Mouse (Mus musculus) stomach, embryonic 14.5 days (tissue): Measurements from ENCODE around the gene Nr2e1. TPM values are rescaled to one million over a fixed set of nuclear protein-coding genes. Genes with fewer than 3 reads are reported as not detected.

ENCODE experiments used
- ATAC-seq: fragments of 200-750 bp; cut with Nextera tagmentation; 2 replicates; pipeline ENCODE4 v1.8.0; 2017; ENCODE audit warnings: low read depth, moderate TSS enrichment; ENCODE audit not compliant: insufficient number of reproducible peaks, insufficient read depth, low FRiP score
- H3K27ac ChIP-seq: fragments of 300-500 bp; sonication (generic); 2 replicates; pipeline ENCODE4 v1.5.1; 2014; ENCODE audit warnings: mild to moderate bottlenecking, low read length, moderate library complexity, mixed read lengths
- H3K27me3 ChIP-seq: fragments of 300-500 bp; sonication (generic); 2 replicates; pipeline ENCODE4 v1.6.1; 2014; ENCODE audit warnings: low read length, control low read depth, mixed read lengths; ENCODE audit not compliant: control insufficient read depth, insufficient read depth
- H3K36me3 ChIP-seq: fragments of 300-500 bp; sonication (generic); 2 replicates; pipeline ENCODE4 v1.6.1; 2014; ENCODE audit warnings: mild to moderate bottlenecking, control low read depth, low read length, moderate library complexity, mixed read lengths; ENCODE audit not compliant: control insufficient read depth, insufficient read depth
- H3K4me1 ChIP-seq: fragments of 300-500 bp; sonication (generic); 2 replicates; pipeline ENCODE4 v1.6.1; 2014; ENCODE audit warnings: low read length, control low read depth, mixed read lengths; ENCODE audit not compliant: control insufficient read depth, insufficient read depth
- H3K4me2 ChIP-seq: fragments of 300-500 bp; sonication (generic); replicated peaks from 2 replicates; pipeline ENCODE4 v1.6.1; 2014; ENCODE audit warnings: low read depth, low read length, control low read depth
- H3K4me3 ChIP-seq: fragments of 300-500 bp; sonication (generic); 2 replicates; pipeline ENCODE4 v1.5.1; 2014; ENCODE audit warnings: low read depth, low read length, control low read depth
- H3K9ac ChIP-seq: fragments of 300-500 bp; sonication (generic); replicated peaks from 2 replicates; pipeline ENCODE4 v1.6.1; 2014; ENCODE audit warnings: low read depth, mild to moderate bottlenecking, control low read depth, low read length, moderate library complexity, mixed read lengths
- H3K9me3 ChIP-seq: fragments of 300-500 bp; sonication (generic); 2 replicates; pipeline ENCODE4 v1.6.1; 2016; ENCODE audit warnings: low read depth, low read length, control low read depth; ENCODE audit not compliant: control insufficient read depth
- WGBS: fragments of 180-500 bp; shearing (Covaris S2); extraction: QIAGEN DNeasy Blood & Tissue Kit; methylation state at CpG from one replicate; pipeline ENCODE4 v1.1.7; 2014; 5-methylcytosine and 5-hydroxymethylcytosine counted together
- polyA plus RNA-seq: library from polyadenylated mRNA; unstranded; fragments of >200 nt; fragmentation: Nextera tagmentation; extraction: Ambion mirVana; gene quantifications from 2 replicates; pipeline ENCODE4 v1.2.1, GENCODE M21; 2014

Nr2e1 gene
- polyA plus RNA-seq: not detected in 2 replicates

- peak within 1 kb of the TSS; percentile 9; the same call in 1 of the 2 replicates for H3K4me3 ChIP-seq
- H3K4me1 ChIP-seq: 0 out of 2 replicates have a peak, but pooled peaks cover 2% of the 10 kb centered on the region
- H3K36me3 ChIP-seq: no peaks in the 10 kb centered on the region
- peaks cover 80% of the 10 kb centered on the region for H3K27me3 ChIP-seq
- no peaks in the 10 kb centered on the region for H3K9me3 ChIP-seq
- under 1% methylated on average over 43 of the region's 43 CpGs for WGBS
- H3K27ac ChIP-seq: no peak within 1 kb of the TSS
- ATAC-seq: no peak
- H3K4me2 ChIP-seq: no peak within 1 kb of the TSS
- no peak within 1 kb of the TSS for H3K9ac ChIP-seq
Observed at GRCm38 (mm10) chr10:42583157-42583872, at the start of gene Nr2e1, which contains the start of gene Ostm1. Gene Nr2e1 (minus strand): TSS chr10:42583632. Gene Ostm1 (plus strand): TSS chr10:42583822.

- Histone ChIP-seq H3K4me2 (peak overlapping the region; percentile 34), H3K27me3 (peaks cover 79% of the 10 kb centered on the region), H3K27ac (no peak overlapping the region), H3K9ac (no peak overlapping the region), H3K36me3 (no peaks in the 10 kb centered on the region), H3K4me1 (peaks cover 8% of the 10 kb centered on the region; the same call in 1 of the 2 replicates), H3K9me3 (no peaks in the 10 kb centered on the region), H3K4me3 (peak overlapping the region; percentile 26)
- ATAC-seq: no peak
- WGBS: under 1% methylated on average over 39 of the region's 39 CpGs
Observed at GRCm38 (mm10) chr10:42632453-42633360, 49.3 kb upstream of the Nr2e1 start.

DNA sequence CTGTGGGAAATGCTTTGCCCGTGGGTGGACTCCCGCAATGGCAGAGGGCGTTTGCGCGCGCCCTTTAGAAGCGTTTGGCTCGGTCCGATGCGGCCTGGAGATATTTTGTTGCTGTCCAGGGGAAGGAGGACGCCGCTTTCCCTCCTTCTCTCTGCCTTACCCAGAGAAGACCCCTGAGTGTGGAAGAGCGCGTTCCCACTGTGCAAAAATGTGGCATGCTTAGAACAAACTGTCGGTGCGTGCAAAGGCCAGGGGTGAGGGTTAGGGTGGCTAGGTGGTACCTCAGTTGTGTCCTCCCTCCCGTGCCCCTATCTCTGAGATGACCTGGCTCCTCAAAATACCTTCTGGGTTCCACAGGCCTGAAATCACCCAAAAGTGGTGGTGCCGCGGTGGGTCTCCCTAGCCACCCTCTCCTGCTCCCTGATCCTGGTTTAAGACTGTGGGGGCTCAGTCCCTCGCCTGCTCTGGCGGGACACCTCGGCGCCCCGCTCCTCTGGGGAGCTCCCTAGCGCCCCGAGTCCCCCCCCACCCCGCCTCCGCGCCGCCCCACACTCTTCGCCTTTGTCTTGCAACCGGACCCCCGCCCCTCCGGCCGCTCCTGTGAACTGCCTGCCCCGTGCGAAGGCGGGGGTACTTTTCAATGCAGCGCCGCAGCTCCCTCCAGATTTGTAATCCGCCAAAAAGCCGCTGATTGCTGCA lies 48.5 kb upstream of the Nr2e1 start:
- H3K4me2 ChIP-seq: no peak overlapping the region
- 1% methylated on average over 42 of the region's 42 CpGs for WGBS
- H3K4me1 ChIP-seq: peaks cover 8% of the 10 kb centered on the region; the same call in 1 of the 2 replicates
- no peaks in the 10 kb centered on the region for H3K9me3 ChIP-seq
- ATAC-seq: no peak
- H3K4me3 ChIP-seq: peak overlapping the region; percentile 1; the same call in 1 of the 2 replicates
- no peaks in the 10 kb centered on the region for H3K36me3 ChIP-seq
- H3K27ac ChIP-seq: no peak overlapping the region
- H3K27me3 ChIP-seq: peaks cover 81% of the 10 kb centered on the region
- H3K9ac ChIP-seq: no peak overlapping the region

DNA sequence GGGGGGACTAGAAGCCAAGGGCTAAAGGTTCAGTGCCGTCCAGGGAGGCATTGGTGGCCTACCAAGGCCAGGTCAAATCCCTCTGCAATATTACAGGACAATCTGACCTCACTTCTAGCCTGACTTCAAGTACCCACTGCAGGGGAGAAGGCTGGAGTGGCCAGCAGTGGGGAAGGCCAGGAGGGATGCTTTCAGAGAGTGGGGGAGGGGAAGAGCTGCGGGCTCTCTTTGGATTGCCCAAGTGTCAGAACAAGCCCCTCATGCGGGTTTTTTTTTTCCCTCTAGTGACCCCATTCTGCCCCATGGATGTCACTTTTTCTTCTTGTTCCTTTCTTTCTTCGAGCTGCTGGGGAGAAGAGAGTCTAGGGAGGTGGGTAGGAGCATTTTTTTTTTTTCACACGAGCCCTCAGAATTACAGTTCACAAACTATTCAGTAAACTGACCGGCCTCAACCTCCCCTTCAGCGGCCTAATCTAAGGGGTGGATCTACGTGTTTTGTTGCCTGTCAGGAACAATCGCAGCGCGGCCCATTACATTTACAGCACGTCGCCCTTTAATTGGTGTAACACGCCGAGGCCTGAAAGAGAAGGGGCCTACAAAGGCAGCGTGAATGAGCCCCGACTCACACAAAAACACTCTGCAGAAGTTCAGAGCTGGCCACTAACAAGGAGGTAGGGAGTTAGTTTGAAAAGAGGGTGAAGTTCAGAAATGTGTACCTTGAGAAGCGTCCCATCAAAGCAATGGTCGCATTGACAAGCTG lies 47.3 kb upstream of the Nr2e1 start:
- WGBS: 4% methylated on average over 19 of the region's 19 CpGs
- no peak overlapping the region for H3K9ac ChIP-seq
- no peaks in the 10 kb centered on the region for H3K36me3 ChIP-seq

DNA sequence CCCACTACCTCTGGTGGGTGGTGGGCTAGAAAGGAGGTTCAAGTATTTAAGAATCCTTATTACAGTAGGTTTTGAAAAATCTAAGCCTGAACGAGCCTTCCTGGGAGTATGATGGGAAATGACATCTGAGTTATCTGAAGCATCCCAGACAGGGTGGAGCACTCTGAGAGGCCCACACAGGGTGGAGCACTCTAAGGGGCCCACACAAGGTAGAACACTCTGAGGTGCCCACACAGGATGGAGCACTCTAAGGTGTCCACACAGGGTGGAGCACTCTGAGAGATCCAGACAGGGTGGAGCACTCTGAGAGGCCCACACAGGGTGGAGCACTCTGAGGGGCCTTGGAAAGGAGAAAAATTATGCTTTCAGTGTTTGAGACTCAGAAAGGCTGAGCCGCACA lies 42.5 kb upstream of the Nr2e1 start:
- Histone ChIP-seq H3K9ac (no peak overlapping the region), H3K27ac (no peak overlapping the region), H3K4me1 (no peaks in the 10 kb centered on the region), H3K4me3 (no peak overlapping the region), H3K36me3 (no peaks in the 10 kb centered on the region), H3K9me3 (no peaks in the 10 kb centered on the region), H3K4me2 (no peak overlapping the region), H3K27me3 (peaks cover 37% of the 10 kb centered on the region)
- ATAC-seq: no peak
- 71% methylated on average over 2 of the region's 2 CpGs for WGBS

More for the DNA sequence above, 47.3 kb upstream of the Nr2e1 start:
- Histone ChIP-seq H3K4me2 (no peak overlapping the region), H3K27me3 (peaks cover 71% of the 10 kb centered on the region), H3K9me3 (no peaks in the 10 kb centered on the region), H3K4me1 (peaks cover 4% of the 10 kb centered on the region; the same call in 1 of the 2 replicates), H3K4me3 (no peak overlapping the region), H3K27ac (no peak overlapping the region)
- ATAC-seq: no peak

DNA sequence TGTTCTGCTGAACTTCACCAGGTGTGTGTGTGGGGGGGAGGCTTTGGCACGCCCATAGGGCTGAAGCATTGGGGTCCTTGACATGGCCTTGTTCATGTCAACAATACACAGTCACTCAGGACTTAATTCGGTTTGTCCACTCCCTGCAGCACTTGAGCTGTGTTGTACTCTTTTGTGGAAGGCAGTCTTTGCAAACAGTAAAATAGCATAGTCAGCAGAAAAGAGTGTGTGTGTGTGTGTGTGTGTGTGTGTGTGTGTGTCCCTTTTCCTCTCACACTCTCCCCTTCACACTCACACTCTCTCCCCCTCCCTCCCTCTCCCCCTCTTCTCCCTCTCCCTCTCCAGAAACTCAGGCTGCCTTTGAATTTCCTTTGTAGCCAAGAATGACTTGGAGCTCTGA lies 34.9 kb upstream of the Nr2e1 start:
- Histone ChIP-seq H3K4me2 (no peak overlapping the region), H3K27me3 (peaks cover 37% of the 10 kb centered on the region), H3K27ac (no peak overlapping the region), H3K4me3 (no peak overlapping the region), H3K9ac (no peak overlapping the region), H3K4me1 (peaks cover 5% of the 10 kb centered on the region; the same call in 1 of the 2 replicates), H3K36me3 (no peaks in the 10 kb centered on the region), H3K9me3 (no peaks in the 10 kb centered on the region)
- no peak for ATAC-seq
- 38% methylated on average over 2 of the region's 2 CpGs for WGBS

- H3K27me3 ChIP-seq: peaks cover 46% of the 10 kb centered on the region
- 11% methylated on average over 9 of the region's 9 CpGs for WGBS
Observed at GRCm38 (mm10) chr10:42614766-42615165, 31.3 kb upstream of the Nr2e1 start.

More at GRCm38 (mm10) chr10:42614766-42615165, 31.3 kb upstream of the Nr2e1 start:
- no peak for ATAC-seq
- Histone ChIP-seq H3K4me3 (no peak overlapping the region), H3K9me3 (no peaks in the 10 kb centered on the region), H3K36me3 (no peaks in the 10 kb centered on the region), H3K27ac (no peak overlapping the region), H3K9ac (no peak overlapping the region), H3K4me1 (peaks cover 5% of the 10 kb centered on the region; the same call in 1 of the 2 replicates), H3K4me2 (no peak overlapping the region)
